Mouse (Mus musculus) midbrain, embryonic 12.5 days (tissue): Measurements from ENCODE around the gene Dtnbp1. TPM values are rescaled to one million over a fixed set of nuclear protein-coding genes. Genes with fewer than 3 reads are reported as not detected.

Experiments used
- ATAC-seq: fragments of 200-750 bp; cut with Nextera tagmentation; 2 replicates; pipeline ENCODE4 v1.8.0; 2017; ENCODE audit warnings: low read depth, moderate TSS enrichment, moderate library complexity; ENCODE audit not compliant: low FRiP score
- H3K27ac ChIP-seq: fragments of 300-500 bp; sonication (generic); replicated peaks from 2 replicates; pipeline ENCODE4 v1.5.1; 2016; ENCODE audit warnings: mild to moderate bottlenecking
- H3K27me3 ChIP-seq: fragments of 300-500 bp; sonication (generic); 2 replicates; pipeline ENCODE4 v1.6.1; 2016; ENCODE audit warnings: mild to moderate bottlenecking
- H3K36me3 ChIP-seq: fragments of 300-500 bp; sonication (generic); 2 replicates; pipeline ENCODE4 v1.6.1; 2016
- H3K4me1 ChIP-seq: fragments of 300-500 bp; sonication (generic); 2 replicates; pipeline ENCODE4 v1.6.1; 2016
- H3K4me2 ChIP-seq: fragments of 300-500 bp; sonication (generic); replicated peaks from 2 replicates; pipeline ENCODE4 v1.6.1; 2016; ENCODE audit warnings: mild to moderate bottlenecking, moderate library complexity
- H3K4me3 ChIP-seq: fragments of 300-500 bp; sonication (generic); 2 replicates; pipeline ENCODE4 v1.5.1; 2016; ENCODE audit warnings: mild to moderate bottlenecking
- H3K9ac ChIP-seq: fragments of 300-500 bp; sonication (generic); replicated peaks from 2 replicates; pipeline ENCODE4 v1.6.1; 2016; ENCODE audit warnings: mild to moderate bottlenecking, moderate library complexity
- H3K9me3 ChIP-seq: fragments of 300-500 bp; sonication (generic); 2 replicates; pipeline ENCODE4 v1.6.1; 2016; ENCODE audit warnings: mild to moderate bottlenecking
- WGBS: fragments of 180-500 bp; shearing (Covaris S2); methylation state at CpG from one replicate; pipeline ENCODE4 v1.1.7; 2016; 5-methylcytosine and 5-hydroxymethylcytosine counted together
- polyA plus RNA-seq: library from polyadenylated mRNA; unstranded; fragments of >200 nt; fragmentation: Nextera tagmentation; extraction: Ambion mirVana; gene quantifications from 2 replicates; pipeline ENCODE4 v1.2.1, GENCODE M21; 2016

Dtnbp1 gene
- 72.4 and 80.9 TPM in 2 replicates for polyA plus RNA-seq

- H3K4me2 ChIP-seq = peak within 1 kb of the TSS; percentile 74
- no peaks in the 10 kb centered on the region for H3K27me3 ChIP-seq
- peaks cover 16% of the 10 kb centered on the region for H3K4me1 ChIP-seq
- H3K27ac ChIP-seq = peak within 1 kb of the TSS; percentile 71
- no peaks in the 10 kb centered on the region for H3K36me3 ChIP-seq
- no peaks in the 10 kb centered on the region for H3K9me3 ChIP-seq
- H3K9ac ChIP-seq = peak within 1 kb of the TSS; percentile 78
- WGBS = 2% methylated on average over 45 of the region's 68 CpGs
- H3K4me3 ChIP-seq = peak within 1 kb of the TSS; percentile 88
- peak; percentile 88 for ATAC-seq
Observed at GRCm38 (mm10) chr13:45001911-45002615, at the start of gene Dtnbp1. Dtnbp1 (minus strand) TSS chr13:45002147.

- WGBS = 87% methylated on average over 7 of the region's 7 CpGs
Observed at GRCm38 (mm10) chr13:45049261-45050020, 47.5 kb upstream of the Dtnbp1 start.

GRCm38 (mm10) chr13:45043466-45043865 lies 41.5 kb upstream of the Dtnbp1 start:
- no peak for ATAC-seq
- Histone ChIP-seq H3K4me3 (no peak overlapping the region), H3K27ac (no peak overlapping the region), H3K4me1 (no peaks in the 10 kb centered on the region), H3K9ac (no peak overlapping the region), H3K4me2 (no peak overlapping the region), H3K27me3 (no peaks in the 10 kb centered on the region), H3K9me3 (no peaks in the 10 kb centered on the region), H3K36me3 (no peaks in the 10 kb centered on the region)
- 86% methylated on average over 3 of the region's 3 CpGs for WGBS

More at GRCm38 (mm10) chr13:45049261-45050020, 47.5 kb upstream of the Dtnbp1 start:
- ATAC-seq = no peak
- Histone ChIP-seq H3K27ac (no peak overlapping the region), H3K27me3 (no peaks in the 10 kb centered on the region), H3K4me2 (no peak overlapping the region), H3K9me3 (no peaks in the 10 kb centered on the region), H3K36me3 (no peaks in the 10 kb centered on the region), H3K9ac (no peak overlapping the region), H3K4me3 (no peak overlapping the region), H3K4me1 (no peaks in the 10 kb centered on the region)

- 84% methylated on average over 7 of the region's 7 CpGs for WGBS
Observed at GRCm38 (mm10) chr13:45040741-45041140, 38.8 kb upstream of the Dtnbp1 start.

GRCm38 (mm10) chr13:45040195-45040594 lies 38.2 kb upstream of the Dtnbp1 start:
- no peaks in the 10 kb centered on the region for H3K27me3 ChIP-seq
- no peak overlapping the region for H3K4me2 ChIP-seq
- no peaks in the 10 kb centered on the region for H3K36me3 ChIP-seq
- no peak overlapping the region for H3K27ac ChIP-seq
- H3K4me1 ChIP-seq = no peaks in the 10 kb centered on the region
- H3K9me3 ChIP-seq = no peaks in the 10 kb centered on the region
- no peak for ATAC-seq
- no peak overlapping the region for H3K9ac ChIP-seq
- WGBS = 78% methylated on average over 4 of the region's 4 CpGs
- no peak overlapping the region for H3K4me3 ChIP-seq

More at GRCm38 (mm10) chr13:45040741-45041140, 38.8 kb upstream of the Dtnbp1 start:
- Histone ChIP-seq H3K27ac (no peak overlapping the region), H3K4me3 (no peak overlapping the region), H3K4me1 (no peaks in the 10 kb centered on the region), H3K9ac (no peak overlapping the region), H3K9me3 (no peaks in the 10 kb centered on the region), H3K4me2 (no peak overlapping the region), H3K36me3 (no peaks in the 10 kb centered on the region), H3K27me3 (no peaks in the 10 kb centered on the region)
- no peak for ATAC-seq

GRCm38 (mm10) chr13:45036417-45036816 lies 34.5 kb upstream of the Dtnbp1 start:
- no peak for ATAC-seq
- Histone ChIP-seq H3K9me3 (no peaks in the 10 kb centered on the region), H3K27ac (no peak overlapping the region), H3K36me3 (no peaks in the 10 kb centered on the region), H3K27me3 (no peaks in the 10 kb centered on the region; the same call in 1 of the 2 replicates), H3K9ac (no peak overlapping the region), H3K4me1 (no peaks in the 10 kb centered on the region), H3K4me2 (no peak overlapping the region), H3K4me3 (no peak overlapping the region)
- WGBS = 87% methylated on average over 4 of the region's 4 CpGs

GRCm38 (mm10) chr13:45034759-45035158 lies 32.8 kb upstream of the Dtnbp1 start:
- H3K27ac ChIP-seq = no peak overlapping the region
- no peak for ATAC-seq
- 84% methylated on average over 7 of the region's 7 CpGs for WGBS
- H3K36me3 ChIP-seq = no peaks in the 10 kb centered on the region
- H3K4me1 ChIP-seq = no peaks in the 10 kb centered on the region
- no peak overlapping the region for H3K4me3 ChIP-seq
- no peak overlapping the region for H3K4me2 ChIP-seq
- H3K27me3 ChIP-seq = no peaks in the 10 kb centered on the region; the same call in 1 of the 2 replicates
- no peaks in the 10 kb centered on the region for H3K9me3 ChIP-seq
- H3K9ac ChIP-seq = no peak overlapping the region

GRCm38 (mm10) chr13:45033360-45033759 lies 31.4 kb upstream of the Dtnbp1 start:
- Histone ChIP-seq H3K36me3 (no peaks in the 10 kb centered on the region), H3K9ac (no peak overlapping the region)
- WGBS = 90% methylated on average over 10 of the region's 10 CpGs

GRCm38 (mm10) chr13:45032484-45032883 lies 30.5 kb upstream of the Dtnbp1 start:
- Histone ChIP-seq H3K9me3 (no peaks in the 10 kb centered on the region), H3K4me1 (no peaks in the 10 kb centered on the region), H3K27ac (no peak overlapping the region), H3K27me3 (no peaks in the 10 kb centered on the region; the same call in 1 of the 2 replicates), H3K9ac (no peak overlapping the region), H3K36me3 (no peaks in the 10 kb centered on the region), H3K4me3 (no peak overlapping the region), H3K4me2 (no peak overlapping the region)
- 89% methylated on average over 4 of the region's 4 CpGs for WGBS
- no peak for ATAC-seq

More at GRCm38 (mm10) chr13:45033360-45033759, 31.4 kb upstream of the Dtnbp1 start:
- Histone ChIP-seq H3K27me3 (no peaks in the 10 kb centered on the region; the same call in 1 of the 2 replicates), H3K4me3 (no peak overlapping the region), H3K4me1 (no peaks in the 10 kb centered on the region), H3K27ac (no peak overlapping the region), H3K4me2 (no peak overlapping the region), H3K9me3 (no peaks in the 10 kb centered on the region)
- ATAC-seq = no peak

GRCm38 (mm10) chr13:45031748-45032147 lies 29.8 kb upstream of the Dtnbp1 start:
- no peak overlapping the region for H3K4me2 ChIP-seq
- ATAC-seq = no peak
- WGBS = 72% methylated on average over 7 of the region's 7 CpGs
- no peak overlapping the region for H3K4me3 ChIP-seq
- no peaks in the 10 kb centered on the region for H3K4me1 ChIP-seq
- H3K27me3 ChIP-seq = no peaks in the 10 kb centered on the region; the same call in 1 of the 2 replicates
- H3K9ac ChIP-seq = no peak overlapping the region
- no peak overlapping the region for H3K27ac ChIP-seq
- H3K9me3 ChIP-seq = no peaks in the 10 kb centered on the region
- no peaks in the 10 kb centered on the region for H3K36me3 ChIP-seq

GRCm38 (mm10) chr13:45031314-45031713 lies 29.4 kb upstream of the Dtnbp1 start:
- ATAC-seq = no peak
- Histone ChIP-seq H3K27ac (no peak overlapping the region), H3K4me2 (no peak overlapping the region), H3K36me3 (no peaks in the 10 kb centered on the region), H3K27me3 (no peaks in the 10 kb centered on the region; the same call in 1 of the 2 replicates), H3K9me3 (no peaks in the 10 kb centered on the region), H3K9ac (no peak overlapping the region), H3K4me3 (no peak overlapping the region), H3K4me1 (no peaks in the 10 kb centered on the region)
- WGBS = 72% methylated on average over 10 of the region's 10 CpGs

GRCm38 (mm10) chr13:45030830-45031229 lies 28.9 kb upstream of the Dtnbp1 start:
- no peaks in the 10 kb centered on the region; the same call in 1 of the 2 replicates for H3K27me3 ChIP-seq
- H3K4me3 ChIP-seq = no peak overlapping the region
- H3K36me3 ChIP-seq = no peaks in the 10 kb centered on the region
- no peak for ATAC-seq
- no peak overlapping the region for H3K4me2 ChIP-seq
- no peaks in the 10 kb centered on the region for H3K9me3 ChIP-seq
- no peak overlapping the region for H3K9ac ChIP-seq
- H3K27ac ChIP-seq = no peak overlapping the region
- H3K4me1 ChIP-seq = no peaks in the 10 kb centered on the region
- 13% methylated on average over 12 of the region's 12 CpGs for WGBS
